Mouse (Mus musculus): ENCODE measurements around the gene Ndufs7.

DNA sequence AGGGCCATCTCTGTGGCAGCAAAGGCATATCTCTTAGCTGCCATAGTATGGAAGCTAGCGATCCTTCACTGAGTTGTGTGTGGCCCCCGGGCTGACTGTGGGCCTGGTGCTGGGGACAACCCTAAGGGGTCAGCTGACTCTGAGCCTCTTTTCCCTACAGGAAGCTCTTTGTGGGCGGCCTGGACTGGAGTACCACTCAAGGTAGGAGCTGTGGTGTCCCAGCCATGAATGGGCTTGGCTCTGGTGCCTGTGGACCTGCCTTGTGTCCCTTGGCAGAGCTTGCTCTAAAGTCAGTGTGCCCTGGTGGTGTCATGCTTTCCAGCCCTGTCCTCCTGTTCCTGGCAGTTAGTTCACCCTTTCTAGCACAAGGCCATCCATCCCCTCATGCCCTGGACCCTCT is 24.9 kb downstream of the Ndufs7 start:
- TF ChIP-seq CTCF (IDR thresholded peaks at IDR 0.05; ENCODE audit: borderline replicate concordance, control insufficient read depth, extremely low read depth, insufficient read depth, low read length, poor library complexity) (no peak), POLR2A (IDR thresholded peaks at IDR 0.05; ENCODE audit: control insufficient read depth, extremely low read depth, insufficient read depth, low read length, poor library complexity) (no peak)

Measured in thymus, adult 2 months (tissue).